Mouse (Mus musculus) right cerebral cortex, postnatal 25 days (tissue): ENCODE results near the gene Rpl13.
A peak's percentile ranks its signal among the peaks of the same experiment; 100 is the strongest.

ENCODE experiments used
- DNase-seq: peaks from one replicate; pipeline ENCODE4 v3.0.0; 2022

The Rpl13 gene

GRCm38 (mm10) chr8:123108953-123109352, 6.8 kb downstream of the Rpl13 start:
- no peak for DNase-seq

DNA sequence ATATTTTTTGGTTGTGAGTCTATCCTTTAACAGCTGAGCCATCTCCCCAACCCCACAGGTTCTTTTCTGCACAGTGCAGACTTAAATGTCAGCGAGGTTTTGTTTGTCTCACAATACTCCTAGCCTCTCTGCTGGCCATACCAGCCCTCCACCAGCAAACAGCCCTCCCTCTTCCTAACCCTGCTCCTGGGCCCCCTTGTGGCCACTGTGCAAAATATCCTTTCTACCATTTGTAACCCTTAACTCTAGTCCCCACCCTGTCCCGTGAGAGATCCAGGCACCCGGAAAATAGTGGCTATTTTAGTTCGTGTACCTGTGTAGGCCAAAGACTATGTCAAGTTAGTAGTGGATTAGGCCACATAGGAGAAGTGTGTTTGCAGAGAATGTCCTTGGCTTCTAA, 8.5 kb downstream of the Rpl13 start:
- DNase-seq, result no peak

GRCm38 (mm10) chr8:123112892-123113291, 10.7 kb downstream of the Rpl13 start:
- no peak for DNase-seq

DNA sequence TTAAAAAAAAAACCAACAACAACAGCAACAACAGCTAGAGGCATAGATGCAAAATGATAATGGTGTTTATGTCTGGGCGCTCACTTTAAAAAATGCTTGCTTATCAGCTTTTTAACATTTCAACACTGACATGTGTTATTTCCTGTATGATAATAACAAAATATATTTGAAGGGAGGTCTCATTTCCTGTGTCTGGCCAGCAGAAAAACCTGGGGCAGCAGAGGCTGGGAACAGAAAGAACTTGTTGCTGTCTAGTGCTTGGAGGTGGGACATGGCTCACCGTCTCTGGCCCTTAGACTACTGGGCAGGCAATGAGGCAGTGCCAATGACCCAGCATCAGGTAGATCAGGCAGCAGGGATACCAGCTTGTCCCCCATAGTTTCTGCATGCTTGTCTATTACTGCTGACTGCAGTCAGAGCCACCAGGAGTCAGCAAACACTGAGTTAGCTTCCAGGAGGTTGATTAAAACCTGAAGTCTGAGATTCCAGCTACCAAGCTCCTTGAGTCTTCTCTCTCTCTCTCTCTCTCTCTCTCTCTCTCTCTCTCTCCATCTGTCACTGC, 11.8 kb downstream of the Rpl13 start:
- no peak for DNase-seq

GRCm38 (mm10) chr8:123114644-123115043, 12.5 kb downstream of the Rpl13 start:
- no peak for DNase-seq

GRCm38 (mm10) chr8:123117127-123117731, 15.1 kb downstream of the Rpl13 start, which contains the start of gene Cpne7:
Gene Cpne7, plus strand, starts transcription at chr8:123117374.
- no peak for DNase-seq

DNA sequence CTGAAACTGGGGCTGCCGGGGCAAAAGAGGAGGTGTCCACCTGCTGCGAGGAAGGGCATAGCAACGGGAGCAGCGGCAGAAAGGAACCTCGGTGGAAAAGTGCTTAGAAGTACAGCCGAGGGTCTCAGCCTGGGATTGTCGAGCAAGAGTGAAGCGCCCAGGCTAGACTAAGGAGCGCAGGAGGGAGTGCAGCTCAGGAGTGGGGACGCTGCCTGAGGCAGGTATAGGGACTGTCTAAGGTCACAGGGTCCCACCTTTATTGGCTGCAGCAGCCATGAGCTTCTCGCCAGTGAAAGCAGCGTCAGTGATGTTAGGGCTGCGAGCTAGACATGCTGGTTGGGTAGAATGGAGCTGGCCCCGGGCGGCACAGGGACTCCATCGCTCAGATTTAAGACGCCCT, 15.6 kb downstream of the Rpl13 start:
- no peak for DNase-seq

- no peak for DNase-seq
Measured at GRCm38 (mm10) chr8:123122059-123122458, 19.9 kb downstream of the Rpl13 start.

DNA sequence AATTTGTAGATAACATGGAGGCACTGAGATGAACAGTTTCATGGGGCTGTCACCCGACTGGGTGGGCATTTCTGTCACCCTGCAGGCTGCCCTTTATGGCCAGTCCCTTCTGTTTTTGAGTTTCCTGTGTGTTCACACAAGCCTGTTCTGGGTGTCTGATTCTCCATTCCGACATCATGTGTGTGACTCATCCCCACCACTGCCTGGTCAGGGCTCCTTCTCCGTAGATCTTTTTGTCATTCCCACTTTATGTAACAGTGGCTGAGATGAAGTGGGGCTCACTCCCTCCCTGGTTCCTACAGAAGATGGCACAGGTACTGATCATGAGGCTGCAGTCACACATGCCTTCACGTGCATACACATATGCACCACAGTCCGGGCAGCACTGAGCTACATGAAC, 20.5 kb downstream of the Rpl13 start:
- DNase-seq, result no peak

DNA sequence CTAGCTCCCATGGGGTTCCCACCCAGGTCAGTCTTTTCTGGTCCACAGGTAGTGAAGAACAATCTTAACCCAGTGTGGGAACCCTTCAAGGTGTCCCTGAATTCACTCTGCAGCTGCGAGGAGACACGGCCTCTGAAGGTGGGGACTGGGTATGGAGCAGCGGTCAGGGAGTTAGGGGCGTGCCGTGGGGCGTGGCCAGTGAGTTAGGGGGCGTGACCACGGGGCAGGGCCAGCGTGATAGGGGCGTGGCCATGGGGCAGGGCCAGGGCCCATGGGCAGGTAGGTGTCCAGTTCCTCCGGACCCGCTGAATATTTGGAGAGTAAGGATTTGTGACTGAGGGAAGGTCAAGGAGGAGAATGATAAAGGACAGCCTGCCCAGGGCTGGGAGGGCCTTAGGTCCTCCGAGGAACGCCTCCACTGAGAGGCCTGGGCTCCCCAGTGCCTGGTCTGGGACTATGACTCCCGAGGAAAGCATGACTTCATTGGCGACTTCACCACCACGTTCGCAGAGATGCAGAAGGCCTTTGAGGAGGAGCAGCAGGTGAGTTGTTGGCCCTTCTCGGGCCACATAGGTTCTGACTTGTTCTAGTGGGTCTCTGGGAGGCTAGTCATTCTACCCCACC, 24.2 kb downstream of the Rpl13 start:
- DNase-seq, result no peak

DNA sequence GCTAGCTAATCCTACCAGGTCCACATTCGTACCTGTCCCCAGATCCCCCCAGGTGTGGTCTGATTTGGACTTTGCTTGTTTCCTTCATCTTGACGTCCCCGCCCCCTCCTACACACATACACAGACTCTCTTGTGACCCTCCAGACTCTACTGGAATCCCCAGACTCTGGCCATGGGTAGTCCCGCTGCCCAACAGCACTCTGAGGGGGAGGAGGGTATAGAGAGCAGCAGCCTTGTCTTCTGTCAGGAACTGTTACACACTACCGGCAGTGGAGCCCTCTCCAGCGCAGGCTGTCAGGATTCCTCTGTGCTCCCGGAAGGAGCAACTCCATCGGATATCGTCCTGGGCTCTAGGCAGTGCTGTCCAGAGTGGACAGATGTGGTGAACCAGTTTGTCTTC, 28.9 kb downstream of the Rpl13 start:
- no peak for DNase-seq

GRCm38 (mm10) chr8:123132953-123133352, 30.8 kb downstream of the Rpl13 start:
- no peak for DNase-seq

- no peak for DNase-seq
Measured at GRCm38 (mm10) chr8:123134149-123134713, 32.1 kb downstream of the Rpl13 start.

DNA sequence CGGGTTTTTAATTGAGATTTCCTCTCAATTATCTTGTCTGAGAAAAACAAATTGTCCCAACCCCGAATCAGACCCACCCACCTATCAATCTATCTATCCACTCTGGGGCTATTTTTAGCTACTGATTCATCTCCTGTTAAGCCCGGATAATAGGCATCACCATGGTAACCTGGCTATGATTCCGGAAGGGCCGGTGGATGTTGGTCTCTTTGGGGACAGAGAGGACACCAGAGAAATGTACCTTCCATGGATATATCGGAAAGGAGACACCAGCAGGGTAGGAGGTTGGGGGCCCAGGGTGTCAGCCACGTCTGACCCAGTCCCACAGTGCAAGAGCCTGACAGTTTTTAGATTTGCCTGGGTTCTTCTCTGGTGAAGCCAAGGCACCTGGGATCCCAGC, 33.3 kb downstream of the Rpl13 start:
- DNase-seq, result peak; percentile 26

DNA sequence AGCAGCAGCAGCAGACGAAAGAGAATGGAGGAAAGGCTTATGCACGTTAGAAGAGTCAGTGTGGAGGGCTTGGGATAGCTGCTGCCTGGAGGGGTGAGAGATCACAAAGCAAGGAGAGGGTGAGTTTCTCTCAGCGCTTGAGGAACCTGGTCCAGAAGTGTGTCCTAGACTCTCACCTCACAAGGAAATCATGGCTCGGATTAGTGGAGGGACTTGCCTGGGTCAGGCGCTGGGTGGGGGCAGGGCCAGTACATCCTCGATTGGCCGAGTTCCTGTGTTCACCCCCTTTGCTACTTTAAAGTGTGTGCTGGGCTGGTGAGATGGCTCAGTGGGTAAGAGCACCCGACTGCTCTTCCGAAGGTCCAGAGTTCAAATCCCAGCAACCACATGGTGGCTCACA, 33.7 kb downstream of the Rpl13 start:
- no peak for DNase-seq

- no peak for DNase-seq
Measured at GRCm38 (mm10) chr8:123136287-123136686, 34.1 kb downstream of the Rpl13 start.

DNA sequence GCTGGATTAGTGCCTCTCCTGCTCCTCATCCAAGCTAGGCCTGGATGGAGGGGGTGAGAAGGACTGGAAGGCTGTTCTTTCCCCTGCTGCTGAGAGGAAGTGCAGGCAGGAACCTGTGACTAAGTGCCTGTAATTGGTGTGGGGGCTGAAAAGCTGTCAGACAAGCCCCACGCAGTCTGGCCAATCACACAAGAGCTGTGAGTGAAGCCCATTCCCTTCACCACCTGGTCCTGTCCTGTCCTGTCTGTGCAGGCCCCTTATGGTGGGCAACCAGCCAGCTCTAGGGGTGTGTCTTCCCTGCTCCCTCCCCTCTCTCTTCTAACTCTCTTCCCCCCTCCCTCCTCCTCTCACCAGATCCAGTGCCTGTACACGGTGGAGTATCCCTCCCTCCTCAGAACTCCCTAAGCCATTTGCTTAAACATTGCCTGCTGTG, 35.5 kb downstream of the Rpl13 start:
- peak; percentile 69 for DNase-seq

DNA sequence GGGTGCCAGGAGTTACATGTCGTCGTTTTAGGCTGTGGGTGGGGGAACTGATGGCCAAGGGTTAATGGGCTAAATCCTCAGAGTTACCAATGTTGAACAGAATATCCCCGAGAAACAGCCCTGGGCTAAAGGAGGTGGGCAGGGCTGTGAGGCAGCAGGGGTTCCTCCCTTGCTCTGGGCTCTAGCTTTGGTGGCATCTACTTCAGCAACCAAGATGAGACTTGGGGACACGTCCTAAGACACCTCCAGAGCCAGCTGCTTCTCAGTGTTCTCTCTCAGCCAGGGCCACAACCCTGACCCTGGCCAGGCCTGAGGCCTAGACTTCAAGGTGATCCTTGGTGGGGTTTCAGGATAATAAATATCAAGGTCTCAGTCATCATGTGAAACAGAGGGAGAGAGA, 36.6 kb downstream of the Rpl13 start:
- DNase-seq, result no peak

GRCm38 (mm10) chr8:123141741-123142462, 39.8 kb downstream of the Rpl13 start:
- DNase-seq, result peak; percentile 53

DNA sequence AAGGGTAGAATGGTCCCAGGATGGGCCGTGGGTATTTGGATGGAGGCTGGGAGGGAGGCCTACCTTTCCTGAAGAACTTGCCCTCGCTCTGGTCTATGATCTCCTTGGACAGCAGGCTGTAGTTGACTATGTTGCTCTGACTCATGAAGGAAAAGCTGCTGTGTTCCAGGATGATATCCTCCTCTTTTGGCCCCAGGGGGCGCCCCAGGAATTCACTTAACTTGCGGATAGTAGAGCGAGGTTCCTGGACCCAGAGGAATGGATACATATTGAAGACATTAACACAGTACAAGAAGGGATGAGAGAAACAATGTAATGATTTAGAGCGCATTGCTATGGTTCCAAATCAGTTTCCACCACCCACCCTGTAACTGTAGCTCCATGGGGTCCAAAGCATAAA, 43.1 kb downstream of the Rpl13 start:
- no peak for DNase-seq

GRCm38 (mm10) chr8:123146390-123146789, 44.2 kb downstream of the Rpl13 start:
- no peak for DNase-seq

- no peak for DNase-seq
Measured at GRCm38 (mm10) chr8:123150737-123151171, 48.6 kb downstream of the Rpl13 start.
